Comparison of ENCODE assay signal across 34 mouse cellular contexts in genomic region chr15:79598715-79599114, GRCm38 (mm10). TPM values are rescaled to one million over a fixed set of nuclear protein-coding genes. Genes with fewer than 3 reads are reported as not detected.
"Had no signal": no experiment of that assay in that cellular context is flagged by ENCODE, and none has a peak within 500 bp of the region (broad histone marks: within the 10 kb centered on the region; RNA-seq: fewer than 3 reads in every experiment).

No protein-coding gene starts in this region.

- H3K27ac ChIP-seq: limb, embryonic 10.5 days; limb, embryonic 12.5 days; limb, embryonic 13.5 days; limb, embryonic 15.5 days; liver, embryonic 12.5 days; liver, embryonic 13.5 days; liver, embryonic 14.5 days; liver, embryonic 15.5 days; lung, embryonic 15.5 days; macrophage; midbrain, embryonic 10.5 days; midbrain, embryonic 12.5 days; midbrain, embryonic 13.5 days; midbrain, embryonic 15.5 days; neural tube, embryonic 12.5 days had no signal

- H3K27me3 ChIP-seq: limb, embryonic 13.5 days; limb, embryonic 15.5 days; lung, embryonic 15.5 days; midbrain, embryonic 12.5 days; midbrain, embryonic 13.5 days; midbrain, embryonic 15.5 days; neural tube, embryonic 12.5 days had no signal

- H3K9me3 ChIP-seq: limb, embryonic 10.5 days; limb, embryonic 12.5 days; limb, embryonic 13.5 days; limb, embryonic 15.5 days; liver, embryonic 12.5 days; liver, embryonic 13.5 days; liver, embryonic 15.5 days; lung, embryonic 15.5 days; midbrain, embryonic 12.5 days; midbrain, embryonic 13.5 days; midbrain, embryonic 15.5 days; neural tube, embryonic 12.5 days had no signal

- H3K4me3 ChIP-seq: limb, embryonic 10.5 days; limb, embryonic 12.5 days; limb, embryonic 13.5 days; limb, embryonic 15.5 days; liver, embryonic 12.5 days; liver, embryonic 13.5 days; liver, embryonic 15.5 days; lung, embryonic 15.5 days; megakaryocyte, embryonic 14.5 days; midbrain, embryonic 10.5 days; midbrain, embryonic 12.5 days; midbrain, embryonic 13.5 days; midbrain, embryonic 15.5 days; myocyte; neural tube, embryonic 12.5 days had no signal

- DNase-seq: left cerebral cortex, postnatal 4 days; liver; liver, embryonic 13.5 days; liver, postnatal 0 days; lung, adult 18-20 months; lung, adult 2 months; lung, embryonic 14.5 days; lung, postnatal 10 days; lung, postnatal 14 days; lung, postnatal 36 days; lung, postnatal 4 days; midbrain, embryonic 14.5 days had no signal

- H3K4me2 ChIP-seq: limb, embryonic 12.5 days; limb, embryonic 13.5 days; limb, embryonic 15.5 days; liver, embryonic 11.5 days; liver, embryonic 12.5 days; liver, embryonic 13.5 days; liver, embryonic 15.5 days; lung, embryonic 14.5 days; lung, embryonic 15.5 days; midbrain, embryonic 11.5 days; midbrain, embryonic 12.5 days; midbrain, embryonic 13.5 days; midbrain, embryonic 15.5 days; neural tube, embryonic 12.5 days had no signal

- ATAC-seq: liver, embryonic 12.5 days; liver, postnatal 0 days; lung, postnatal 0 days; midbrain, embryonic 13.5 days; midbrain, embryonic 15.5 days; midbrain, embryonic 16.5 days had no signal

- H3K4me1 ChIP-seq: limb, embryonic 10.5 days; limb, embryonic 12.5 days; limb, embryonic 13.5 days; limb, embryonic 15.5 days; liver, embryonic 12.5 days; liver, embryonic 13.5 days; liver, embryonic 15.5 days; lung, embryonic 15.5 days; megakaryocyte, embryonic 14.5 days; midbrain, embryonic 10.5 days; midbrain, embryonic 12.5 days; midbrain, embryonic 13.5 days; midbrain, embryonic 15.5 days; neural tube, embryonic 12.5 days had no signal

- H3K36me3 ChIP-seq: limb, embryonic 10.5 days; limb, embryonic 12.5 days; limb, embryonic 15.5 days; liver, embryonic 12.5 days; liver, embryonic 13.5 days; liver, embryonic 15.5 days; lung, embryonic 15.5 days; midbrain, embryonic 10.5 days; midbrain, embryonic 12.5 days; midbrain, embryonic 13.5 days; midbrain, embryonic 15.5 days; neural tube, embryonic 12.5 days had no signal

- H3K9ac ChIP-seq: limb, embryonic 12.5 days; limb, embryonic 13.5 days; limb, embryonic 15.5 days; liver, embryonic 12.5 days; liver, embryonic 13.5 days; liver, embryonic 14.5 days; liver, embryonic 15.5 days; liver, postnatal 0 days; lung, embryonic 14.5 days; lung, embryonic 15.5 days; midbrain, embryonic 12.5 days; midbrain, embryonic 13.5 days; midbrain, embryonic 15.5 days; neural tube, embryonic 12.5 days had no signal

RNA-seq across cellular contexts. Expression of gene Dmc1, which starts 6.2 kb away (rescaled TPM):
- total RNA-seq: monocyte, adult 5-6 weeks had no signal
- polyA plus RNA-seq: liver, adult 2 months; macrophage; myocyte had no signal
